Comparison of ENCODE assay signal across 12 mouse cellular contexts in the genomic region with DNA sequence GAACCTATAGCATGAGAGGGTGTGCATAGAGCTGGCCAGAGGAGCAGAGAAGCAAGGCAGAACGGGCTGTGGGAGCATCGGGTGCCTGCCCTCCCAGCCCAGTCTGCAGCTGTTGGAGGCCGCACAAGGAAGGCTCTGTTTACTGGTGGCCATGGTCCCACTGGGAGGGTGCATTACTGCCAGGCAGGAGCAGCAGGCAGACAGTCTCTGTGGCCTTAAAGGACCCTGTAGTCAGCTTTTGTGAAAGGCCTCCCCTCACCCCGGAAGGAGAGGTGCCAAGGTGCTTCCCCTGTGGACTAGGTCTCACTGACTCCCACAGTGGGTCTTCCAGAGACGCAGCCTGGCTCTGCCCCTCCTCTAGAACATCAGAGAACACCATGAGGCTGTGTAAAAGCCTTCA. TPM values are rescaled to one million over a fixed set of nuclear protein-coding genes. Genes with fewer than 3 reads are reported as not detected.
DNase-seq lines count a peak whose midpoint lies in the region; ATAC-seq lines count a peak whose summit lies in the region.
"Had no signal": no experiment of that assay in that cellular context is flagged by ENCODE, and none has a peak within 500 bp of the region (broad histone marks: within the 10 kb centered on the region; RNA-seq: fewer than 3 reads in every experiment).

No protein-coding gene starts in this region.

- H3K4me3 ChIP-seq in limb, embryonic 10.5 days: no peak overlapping the region
- no peak overlapping the region for H3K4me3 ChIP-seq in forebrain, embryonic 12.5 days (replicated peaks)

- peaks cover 34% of the 10 kb centered on the region for H3K4me1 ChIP-seq in limb, embryonic 10.5 days
- H3K4me1 ChIP-seq in forebrain, embryonic 12.5 days: peaks cover 22% of the 10 kb centered on the region

- H3K9ac ChIP-seq in forebrain, embryonic 12.5 days: no peak overlapping the region

- no peak for ATAC-seq in CD4-positive, CD25-positive, alpha-beta regulatory T cell, adult 4 months
- ATAC-seq in forebrain, embryonic 12.5 days (ENCODE audit: low FRiP score): no peak

- H3K27ac ChIP-seq in limb, embryonic 10.5 days: peak overlapping the region; percentile 20; the same call in 1 of the 2 replicates
- no peak overlapping the region for H3K27ac ChIP-seq in forebrain, embryonic 12.5 days

- peaks cover 16% of the 10 kb centered on the region; the same call in 1 of the 2 replicates for H3K27me3 ChIP-seq in limb, embryonic 10.5 days (ENCODE audit: low read depth, poor library complexity, severe bottlenecking)
- H3K27me3 ChIP-seq in forebrain, embryonic 12.5 days: peaks cover 12% of the 10 kb centered on the region

- no peaks in the 10 kb centered on the region for H3K9me3 ChIP-seq in limb, embryonic 10.5 days (replicated peaks)
- H3K9me3 ChIP-seq in forebrain, embryonic 12.5 days: no peaks in the 10 kb centered on the region

- 83% methylated on average over 5 of the region's 5 CpGs for WGBS in limb, embryonic 10.5 days
- WGBS in forebrain, embryonic 12.5 days: 88% methylated on average over 5 of the region's 5 CpGs

- no peak overlapping the region for H3K4me2 ChIP-seq in forebrain, embryonic 12.5 days

- DNase-seq in kidney, adult 9 months: peak; percentile 28
- no peak for DNase-seq in kidney, adult 8-10 months
- DNase-seq in cerebellum, adult 9-11 months: peak; percentile 72
- peak; percentile 61 for DNase-seq in gastrocnemius, postnatal 10 days
- DNase-seq in limb, embryonic 10.5 days (ENCODE audit: low spot score): no peak
- DNase-seq: lung, adult 18-20 months; thymus, adult 2 months had no signal

- H3K36me3 ChIP-seq in limb, embryonic 10.5 days: peaks cover 17% of the 10 kb centered on the region
- peaks cover 5% of the 10 kb centered on the region for H3K36me3 ChIP-seq in forebrain, embryonic 12.5 days (replicated peaks)

RNA-seq across cellular contexts. Expression of a gene that starts 2.4 kb away (rescaled TPM):
- total RNA-seq in gastrocnemius, postnatal 10 days (2021): 100 to 1,000 TPM; 470 to 500 TPM
- polyA plus RNA-seq in limb, embryonic 10.5 days (2016; fragmentation: Nextera tagmentation; extraction: Ambion mirVana): 597 and 608 TPM in 2 replicates
- 100 to 1,000 TPM in 1 of 2 experiments, 10 to 100 TPM in 1; 94.5 to 120 TPM for polyA plus RNA-seq in CD4-positive, CD25-positive, alpha-beta regulatory T cell, adult 4 months (2017; shearing (Covaris generic))
- polyA plus RNA-seq in forebrain, embryonic 12.5 days (2016; fragmentation: Nextera tagmentation; extraction: Ambion mirVana): 496 and 501 TPM in 2 replicates

RNA-seq across cellular contexts. Expression of a gene that starts 7.3 kb away (rescaled TPM):
- total RNA-seq in gastrocnemius, postnatal 10 days (2021): not detected
- polyA plus RNA-seq in limb, embryonic 10.5 days (2016; fragmentation: Nextera tagmentation; extraction: Ambion mirVana): not detected in 2 replicates
- polyA plus RNA-seq in CD4-positive, CD25-positive, alpha-beta regulatory T cell, adult 4 months (2017; shearing (Covaris generic)): not detected
- polyA plus RNA-seq in forebrain, embryonic 12.5 days (2016; fragmentation: Nextera tagmentation; extraction: Ambion mirVana): not detected in 2 replicates
- total RNA-seq: monocyte, adult 5-6 weeks had no signal
- polyA plus RNA-seq: forebrain, embryonic 11.5 days; heart, postnatal 0 days had no signal

RNA-seq across cellular contexts. Expression of a gene that starts 8.3 kb away (rescaled TPM):
- total RNA-seq in gastrocnemius, postnatal 10 days (2021): not detected
- 1.0 TPM in 1 of 2 replicates, not detected in the other for polyA plus RNA-seq in limb, embryonic 10.5 days (2016; fragmentation: Nextera tagmentation; extraction: Ambion mirVana)
- not detected for polyA plus RNA-seq in CD4-positive, CD25-positive, alpha-beta regulatory T cell, adult 4 months (2017; shearing (Covaris generic))
- 0.46 and 0.87 TPM in 2 replicates for polyA plus RNA-seq in forebrain, embryonic 12.5 days (2016; fragmentation: Nextera tagmentation; extraction: Ambion mirVana)
- total RNA-seq: monocyte, adult 5-6 weeks had no signal
- polyA plus RNA-seq: heart, postnatal 0 days had no signal

RNA-seq across cellular contexts. Expression of a gene that starts 9.7 kb away (rescaled TPM):
- not detected for total RNA-seq in gastrocnemius, postnatal 10 days (2021)
- polyA plus RNA-seq in limb, embryonic 10.5 days (2016; fragmentation: Nextera tagmentation; extraction: Ambion mirVana): not detected in 2 replicates
- polyA plus RNA-seq in CD4-positive, CD25-positive, alpha-beta regulatory T cell, adult 4 months (2017; shearing (Covaris generic)): not detected
- not detected in 2 replicates for polyA plus RNA-seq in forebrain, embryonic 12.5 days (2016; fragmentation: Nextera tagmentation; extraction: Ambion mirVana)
- total RNA-seq: monocyte, adult 5-6 weeks had no signal
- polyA plus RNA-seq: forebrain, embryonic 11.5 days; heart, postnatal 0 days had no signal

RNA-seq across cellular contexts. Expression of a gene that starts 12.4 kb away (rescaled TPM):
- not detected for total RNA-seq in gastrocnemius, postnatal 10 days (2021)
- polyA plus RNA-seq in limb, embryonic 10.5 days (2016; fragmentation: Nextera tagmentation; extraction: Ambion mirVana): 0.14 TPM in 1 of 2 replicates, not detected in the other
- polyA plus RNA-seq in CD4-positive, CD25-positive, alpha-beta regulatory T cell, adult 4 months (2017; shearing (Covaris generic)): not detected
- polyA plus RNA-seq in forebrain, embryonic 12.5 days (2016; fragmentation: Nextera tagmentation; extraction: Ambion mirVana): not detected in 2 replicates
- total RNA-seq: monocyte, adult 5-6 weeks had no signal
- polyA plus RNA-seq: forebrain, embryonic 11.5 days; heart, postnatal 0 days had no signal

Comparison
In these comparisons a context has a peak if more than half of its experiments do, and no peak if none do; other contexts are left out.
1. DNase-seq: peak in kidney, adult 9 months (single experiment), cerebellum, adult 9-11 months (single experiment) and gastrocnemius, postnatal 10 days (single experiment); none in kidney, adult 8-10 months (0 of 2) and limb, embryonic 10.5 days (single experiment).